Mouse (Mus musculus): ENCODE measurements around the gene Crk. TPM values are rescaled to one million over a fixed set of nuclear protein-coding genes. Genes with fewer than 3 reads are reported as not detected.

Gene Crk
- polyA plus RNA-seq, 1 experiment from 2014 or later = 134 TPM

DNA sequence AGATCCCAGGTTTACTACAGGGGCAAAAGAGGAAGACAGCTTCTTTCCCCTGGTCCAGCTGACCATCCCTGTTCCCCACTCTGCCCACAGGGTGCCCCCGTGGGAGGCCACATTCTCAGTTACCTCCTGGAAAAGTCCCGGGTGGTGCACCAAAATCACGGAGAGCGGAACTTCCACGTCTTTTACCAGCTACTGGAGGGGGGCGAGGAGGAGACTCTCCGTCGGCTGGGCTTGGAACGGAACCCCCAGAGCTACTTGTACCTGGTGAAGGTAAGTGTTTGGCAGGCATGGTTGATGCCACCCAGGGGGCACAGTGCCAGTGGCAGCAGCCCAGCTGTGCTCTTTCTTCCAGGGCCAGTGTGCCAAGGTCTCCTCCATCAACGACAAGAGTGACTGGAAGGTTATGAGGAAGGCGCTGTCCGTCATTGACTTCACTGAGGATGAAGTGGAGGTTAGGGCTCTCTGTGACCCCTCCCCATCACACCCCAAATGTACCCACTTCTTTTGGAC, 18.9 kb upstream of the Crk start:
- H3K27ac ChIP-seq (ENCODE audit: low read depth, low read length) = no peak overlapping the region
- H3K36me3 ChIP-seq (ENCODE audit: control insufficient read depth, insufficient read depth, low read length) = no peaks in the 10 kb centered on the region; the same call in 1 of the 2 replicates
- H3K4me3 ChIP-seq (ENCODE audit: low read depth, low read length) = no peak overlapping the region
- H3K4me2 ChIP-seq (ENCODE audit: low read depth) = no peak overlapping the region
- no peak for ATAC-seq (ENCODE audit: insufficient read depth, low FRiP score, low TSS enrichment)
- no peaks in the 10 kb centered on the region for H3K9me3 ChIP-seq (ENCODE audit: control insufficient read depth, low read length)
- no peak for DNase-seq (ENCODE audit: low spot score)
- H3K27me3 ChIP-seq (ENCODE audit: control insufficient read depth, insufficient read depth, low read length) = peaks cover 2% of the 10 kb centered on the region; the same call in 1 of the 2 replicates
- H3K9ac ChIP-seq (ENCODE audit: low read length) = no peak overlapping the region
- peaks cover 5% of the 10 kb centered on the region; the same call in 1 of the 2 replicates for H3K4me1 ChIP-seq (ENCODE audit: control insufficient read depth, insufficient read depth, low read length)
- 91% methylated on average over 12 of the region's 12 CpGs for WGBS

DNA sequence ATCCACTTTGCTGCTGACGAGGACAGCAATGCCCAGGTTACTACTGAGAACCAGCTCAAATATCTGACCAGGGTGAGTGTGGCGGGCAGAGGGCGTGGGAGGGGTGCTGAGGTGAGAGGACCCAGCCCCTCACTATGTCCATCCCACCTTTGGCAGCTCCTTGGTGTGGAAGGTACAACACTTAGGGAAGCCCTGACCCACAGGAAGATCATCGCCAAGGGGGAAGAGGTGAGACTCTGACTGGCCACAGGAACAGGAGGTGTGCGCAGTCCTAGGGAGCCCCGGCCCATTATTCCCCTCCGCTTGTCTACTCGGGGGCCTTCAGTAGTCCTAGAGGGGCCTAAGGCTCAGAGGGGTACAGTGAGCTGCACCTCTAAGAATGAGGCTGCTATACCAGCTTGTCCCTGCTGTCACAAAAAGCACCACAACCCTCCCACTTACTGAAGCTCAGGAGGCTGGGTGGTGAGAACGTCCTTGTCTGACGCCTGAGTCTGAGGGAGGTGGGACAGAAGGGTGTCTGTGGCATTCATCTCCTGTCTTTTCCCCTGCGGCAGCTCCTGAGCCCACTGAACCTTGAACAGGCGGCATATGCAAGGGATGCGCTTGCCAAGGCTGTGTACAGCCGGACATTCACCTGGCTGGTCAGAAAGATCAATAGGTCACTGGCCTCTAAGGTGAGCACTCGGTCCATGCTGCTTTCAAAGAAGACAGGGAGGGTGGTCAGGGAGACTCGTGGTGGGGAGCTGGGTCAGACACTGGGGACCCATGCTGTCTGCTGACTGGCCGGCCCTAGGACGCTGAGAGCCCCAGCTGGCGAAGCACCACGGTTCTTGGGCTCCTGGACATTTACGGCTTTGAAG, 17.9 kb upstream of the Crk start:
- peaks cover 2% of the 10 kb centered on the region; the same call in 1 of the 2 replicates for H3K4me1 ChIP-seq (ENCODE audit: control insufficient read depth, insufficient read depth, low read length)
- no peaks in the 10 kb centered on the region for H3K9me3 ChIP-seq (ENCODE audit: control insufficient read depth, low read length)
- ATAC-seq (ENCODE audit: insufficient read depth, low FRiP score, low TSS enrichment) (no peak), DNase-seq (ENCODE audit: low spot score) (no peak)
- no peak overlapping the region for H3K27ac ChIP-seq (ENCODE audit: low read depth, low read length)
- H3K9ac ChIP-seq (ENCODE audit: low read length) = no peak overlapping the region
- no peaks in the 10 kb centered on the region for H3K27me3 ChIP-seq (ENCODE audit: control insufficient read depth, insufficient read depth, low read length)
- no peaks in the 10 kb centered on the region; the same call in 1 of the 2 replicates for H3K36me3 ChIP-seq (ENCODE audit: control insufficient read depth, insufficient read depth, low read length)
- no peak overlapping the region for H3K4me3 ChIP-seq (ENCODE audit: low read depth, low read length)
- no peak overlapping the region for H3K4me2 ChIP-seq (ENCODE audit: low read depth)
- 93% methylated on average over 21 of the region's 21 CpGs for WGBS

DNA sequence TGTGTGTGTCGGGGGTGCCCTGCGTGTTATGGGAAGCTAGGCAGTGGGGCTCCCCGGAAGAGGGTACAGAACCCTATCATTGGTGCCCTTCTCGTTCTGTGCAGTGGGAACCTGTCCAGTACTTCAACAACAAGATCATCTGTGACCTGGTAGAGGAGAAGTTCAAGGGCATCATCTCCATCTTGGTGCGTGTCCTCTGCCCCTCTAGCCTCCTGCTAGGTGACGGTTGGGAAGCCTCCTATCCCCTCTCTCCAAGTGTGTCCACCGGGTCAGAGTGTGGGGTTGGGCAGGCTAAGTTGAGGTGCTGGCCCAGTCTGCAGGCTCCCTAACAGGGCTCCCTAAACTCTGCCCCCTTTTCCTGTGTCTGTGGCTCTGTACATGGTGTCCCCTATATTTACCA, 16.9 kb upstream of the Crk start:
- Histone ChIP-seq H3K27me3 (ENCODE audit: control insufficient read depth, insufficient read depth, low read length) (no peaks in the 10 kb centered on the region), H3K4me1 (ENCODE audit: control insufficient read depth, insufficient read depth, low read length) (no peaks in the 10 kb centered on the region), H3K27ac (ENCODE audit: low read depth, low read length) (no peak overlapping the region), H3K9me3 (ENCODE audit: control insufficient read depth, low read length) (no peaks in the 10 kb centered on the region), H3K36me3 (ENCODE audit: control insufficient read depth, insufficient read depth, low read length) (no peaks in the 10 kb centered on the region; the same call in 1 of the 2 replicates), H3K4me3 (ENCODE audit: low read depth, low read length) (no peak overlapping the region), H3K4me2 (ENCODE audit: low read depth) (no peak overlapping the region), H3K9ac (ENCODE audit: low read length) (no peak overlapping the region)
- no peak for DNase-seq (ENCODE audit: low spot score)
- 92% methylated on average over 7 of the region's 7 CpGs for WGBS
- no peak for ATAC-seq (ENCODE audit: insufficient read depth, low FRiP score, low TSS enrichment)

DNA sequence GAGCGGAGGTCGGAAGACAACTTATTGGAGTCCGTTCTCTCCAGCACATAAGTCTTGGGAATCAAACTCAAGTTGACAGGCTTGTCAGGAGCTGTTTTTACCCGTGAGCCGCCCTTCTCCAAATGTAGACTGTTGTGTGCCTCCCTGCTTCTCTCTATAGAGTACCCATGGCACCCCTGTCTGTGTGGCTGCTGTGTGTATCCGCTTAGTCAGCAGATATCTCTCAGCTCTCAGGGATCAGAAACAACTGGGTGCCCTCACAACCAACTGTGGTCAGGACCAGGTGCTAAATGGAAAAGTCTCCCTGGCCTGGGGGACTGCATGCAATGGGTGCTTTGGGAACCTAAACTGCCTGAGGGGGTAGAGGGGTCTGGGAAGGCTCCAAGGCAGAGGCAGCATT, 12.8 kb upstream of the Crk start:
- ATAC-seq (ENCODE audit: insufficient read depth, low FRiP score, low TSS enrichment) (no peak), DNase-seq (ENCODE audit: low spot score) (no peak)
- Histone ChIP-seq H3K4me3 (ENCODE audit: low read depth, low read length) (no peak overlapping the region), H3K9ac (ENCODE audit: low read length) (no peak overlapping the region), H3K27ac (ENCODE audit: low read depth, low read length) (no peak overlapping the region), H3K4me1 (ENCODE audit: control insufficient read depth, insufficient read depth, low read length) (no peaks in the 10 kb centered on the region), H3K4me2 (ENCODE audit: low read depth) (no peak overlapping the region), H3K36me3 (ENCODE audit: control insufficient read depth, insufficient read depth, low read length) (no peaks in the 10 kb centered on the region), H3K9me3 (ENCODE audit: control insufficient read depth, low read length) (no peaks in the 10 kb centered on the region), H3K27me3 (ENCODE audit: control insufficient read depth, insufficient read depth, low read length) (no peaks in the 10 kb centered on the region)
- 94% methylated on average over 6 of the region's 6 CpGs for WGBS

DNA sequence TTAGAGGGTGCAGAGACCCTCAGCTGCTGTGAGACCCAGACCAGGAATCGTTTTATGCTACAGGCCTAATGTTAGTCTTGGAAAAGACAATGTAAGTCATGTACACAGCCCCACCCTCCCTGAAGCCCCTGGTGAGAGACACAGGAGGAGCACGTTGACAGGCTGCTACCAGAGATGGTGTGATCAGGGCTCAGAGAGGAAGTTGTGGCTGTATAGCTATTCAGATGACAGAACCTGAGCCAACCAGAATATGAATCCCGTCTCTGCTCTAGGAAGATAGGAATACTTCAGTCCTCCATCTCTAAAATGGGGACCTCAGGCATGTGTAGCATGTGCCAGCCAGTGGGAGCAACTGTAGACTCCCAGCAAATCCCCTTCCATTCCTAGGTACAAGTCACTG, 10.4 kb upstream of the Crk start:
- DNase-seq (ENCODE audit: low spot score) (no peak), ATAC-seq (ENCODE audit: insufficient read depth, low FRiP score, low TSS enrichment) (no peak)
- Histone ChIP-seq H3K9me3 (ENCODE audit: control insufficient read depth, low read length) (no peaks in the 10 kb centered on the region), H3K36me3 (ENCODE audit: control insufficient read depth, insufficient read depth, low read length) (0 out of 2 replicates have a peak, but pooled peaks cover 2% of the 10 kb centered on the region), H3K9ac (ENCODE audit: low read length) (no peak overlapping the region), H3K27ac (ENCODE audit: low read depth, low read length) (no peak overlapping the region), H3K4me2 (ENCODE audit: low read depth) (no peak overlapping the region), H3K4me1 (ENCODE audit: control insufficient read depth, insufficient read depth, low read length) (no peaks in the 10 kb centered on the region), H3K27me3 (ENCODE audit: control insufficient read depth, insufficient read depth, low read length) (no peaks in the 10 kb centered on the region), H3K4me3 (ENCODE audit: low read depth, low read length) (no peak overlapping the region)
- WGBS = 83% methylated on average over 3 of the region's 3 CpGs

DNA sequence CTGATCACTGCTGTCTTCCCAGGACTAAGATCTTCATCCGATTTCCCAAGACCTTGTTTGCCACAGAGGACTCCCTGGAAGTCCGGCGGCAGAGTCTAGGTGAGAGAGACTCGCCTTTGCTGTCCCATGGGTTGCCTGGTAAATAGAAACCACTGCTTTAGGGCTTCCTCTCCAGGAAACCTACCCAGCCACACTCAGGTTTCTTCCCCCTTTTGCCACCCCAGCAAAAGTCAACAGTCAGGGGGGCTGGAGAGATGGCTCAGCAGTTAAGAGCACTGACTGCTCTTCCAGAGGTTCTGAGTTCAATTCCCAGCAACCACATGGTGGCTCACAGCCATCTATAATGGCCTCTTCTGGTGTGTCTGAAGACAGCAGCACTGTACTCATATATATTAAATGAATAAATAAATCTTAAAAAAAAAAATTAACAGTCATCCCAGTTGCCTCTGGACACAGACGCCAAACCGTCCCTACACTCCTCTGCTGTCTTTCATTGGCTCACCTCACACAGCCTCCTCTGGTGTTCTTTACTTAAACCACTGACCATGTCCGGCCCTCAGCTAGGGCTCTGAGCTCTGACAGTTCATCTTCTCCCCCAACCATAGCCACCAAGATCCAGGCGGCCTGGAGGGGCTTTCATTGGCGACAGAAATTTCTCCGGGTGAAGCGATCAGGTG, 9.7 kb upstream of the Crk start:
- no peak overlapping the region for H3K9ac ChIP-seq (ENCODE audit: low read length)
- WGBS = 92% methylated on average over 11 of the region's 11 CpGs
- H3K27ac ChIP-seq (ENCODE audit: low read depth, low read length) = no peak overlapping the region
- no peak overlapping the region for H3K4me3 ChIP-seq (ENCODE audit: low read depth, low read length)
- no peaks in the 10 kb centered on the region for H3K27me3 ChIP-seq (ENCODE audit: control insufficient read depth, insufficient read depth, low read length)
- no peaks in the 10 kb centered on the region for H3K4me1 ChIP-seq (ENCODE audit: control insufficient read depth, insufficient read depth, low read length)
- H3K36me3 ChIP-seq (ENCODE audit: control insufficient read depth, insufficient read depth, low read length) = 0 out of 2 replicates have a peak, but pooled peaks cover 2% of the 10 kb centered on the region
- no peaks in the 10 kb centered on the region for H3K9me3 ChIP-seq (ENCODE audit: control insufficient read depth, low read length)
- ATAC-seq (ENCODE audit: insufficient read depth, low FRiP score, low TSS enrichment) (no peak), DNase-seq (ENCODE audit: low spot score) (no peak)
- no peak overlapping the region for H3K4me2 ChIP-seq (ENCODE audit: low read depth)

DNA sequence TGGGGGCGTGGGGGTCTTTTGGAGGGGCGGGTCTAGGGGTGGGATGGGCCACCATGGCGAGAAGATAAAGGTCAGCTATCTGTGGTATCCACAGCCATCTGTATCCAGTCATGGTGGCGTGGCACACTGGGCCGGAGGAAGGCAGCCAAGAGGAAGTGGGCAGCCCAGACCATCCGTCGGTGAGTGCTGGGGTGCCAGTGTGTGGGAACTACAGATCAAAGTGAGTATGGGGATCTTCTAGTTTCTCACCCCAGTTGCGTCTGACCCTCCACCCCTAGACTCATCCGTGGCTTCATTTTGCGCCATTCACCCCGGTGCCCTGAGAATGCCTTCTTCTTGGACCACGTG, 9.2 kb upstream of the Crk start:
- 91% methylated on average over 12 of the region's 12 CpGs for WGBS

DNA sequence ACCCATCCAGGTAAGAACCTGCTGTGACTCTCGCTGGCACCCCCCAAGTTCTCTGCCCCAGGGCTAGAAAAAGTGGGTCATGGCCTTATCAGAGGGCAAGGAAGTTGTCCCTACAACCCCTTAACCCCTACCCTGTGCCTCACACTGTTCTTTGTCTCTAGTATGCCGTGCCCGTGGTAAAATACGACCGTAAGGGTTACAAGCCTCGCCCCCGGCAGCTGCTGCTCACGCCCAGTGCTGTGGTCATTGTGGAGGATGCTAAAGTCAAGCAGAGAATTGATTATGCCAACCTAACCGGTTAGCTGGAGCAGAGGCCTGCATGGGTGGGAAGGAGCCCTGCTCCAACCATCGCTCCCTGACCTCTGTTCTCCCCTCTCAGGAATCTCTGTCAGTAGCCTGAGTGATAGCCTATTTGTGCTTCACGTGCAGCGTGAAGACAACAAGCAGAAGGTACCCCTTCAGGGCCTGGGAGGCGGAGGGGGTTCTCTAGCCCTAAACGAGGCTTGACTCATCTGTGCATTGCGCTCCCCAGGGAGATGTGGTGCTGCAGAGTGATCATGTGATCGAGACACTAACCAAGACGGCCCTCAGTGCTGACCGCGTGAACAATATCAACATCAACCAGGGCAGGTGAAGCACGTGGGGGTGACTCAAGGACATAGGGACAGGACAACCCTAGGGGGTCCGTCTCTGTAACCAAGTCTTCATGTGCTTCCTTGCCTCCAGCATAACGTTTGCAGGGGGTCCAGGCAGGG, 7.5 kb upstream of the Crk start:
- 0 out of 2 replicates have a peak, but pooled peaks cover 2% of the 10 kb centered on the region for H3K36me3 ChIP-seq (ENCODE audit: control insufficient read depth, insufficient read depth, low read length)

More for the DNA sequence above, 9.2 kb upstream of the Crk start:
- Histone ChIP-seq H3K9me3 (ENCODE audit: control insufficient read depth, low read length) (no peaks in the 10 kb centered on the region), H3K27ac (ENCODE audit: low read depth, low read length) (no peak overlapping the region), H3K4me2 (ENCODE audit: low read depth) (no peak overlapping the region), H3K4me3 (ENCODE audit: low read depth, low read length) (no peak overlapping the region), H3K27me3 (ENCODE audit: control insufficient read depth, insufficient read depth, low read length) (no peaks in the 10 kb centered on the region), H3K9ac (ENCODE audit: low read length) (no peak overlapping the region), H3K36me3 (ENCODE audit: control insufficient read depth, insufficient read depth, low read length) (0 out of 2 replicates have a peak, but pooled peaks cover 2% of the 10 kb centered on the region), H3K4me1 (ENCODE audit: control insufficient read depth, insufficient read depth, low read length) (no peaks in the 10 kb centered on the region)
- no peak for ATAC-seq (ENCODE audit: insufficient read depth, low FRiP score, low TSS enrichment)
- DNase-seq (ENCODE audit: low spot score) = no peak

More for the DNA sequence above, 7.5 kb upstream of the Crk start:
- Histone ChIP-seq H3K4me3 (ENCODE audit: low read depth, low read length) (no peak overlapping the region), H3K27ac (ENCODE audit: low read depth, low read length) (no peak overlapping the region; the same call in 1 of the 2 replicates), H3K27me3 (ENCODE audit: control insufficient read depth, insufficient read depth, low read length) (no peaks in the 10 kb centered on the region), H3K9ac (ENCODE audit: low read length) (no peak overlapping the region), H3K4me1 (ENCODE audit: control insufficient read depth, insufficient read depth, low read length) (no peaks in the 10 kb centered on the region), H3K9me3 (ENCODE audit: control insufficient read depth, low read length) (no peaks in the 10 kb centered on the region), H3K4me2 (ENCODE audit: low read depth) (no peak overlapping the region)
- WGBS = 77% methylated on average over 22 of the region's 22 CpGs
- DNase-seq (ENCODE audit: low spot score) (no peak), ATAC-seq (ENCODE audit: insufficient read depth, low FRiP score, low TSS enrichment) (no peak)
